Mouse (Mus musculus) kidney, postnatal 0 days (tissue): ENCODE data around the gene Myo1g. TPM values are rescaled to one million over a fixed set of nuclear protein-coding genes. Genes with fewer than 3 reads are reported as not detected.
A peak's percentile ranks its signal among the peaks of the same experiment; 100 is the strongest.

Experiments
- ATAC-seq: fragments of 200-750 bp; cut with Nextera tagmentation; replicated peaks from 2 replicates; pipeline ENCODE4 v1.8.0; 2017; ENCODE audit warnings: low read depth, moderate number of reproducible peaks, moderate TSS enrichment, moderate library complexity; ENCODE audit not compliant: low FRiP score
- DNase-seq: peaks from one replicate; pipeline ENCODE4 v3.0.0-alpha.2; 2016; ENCODE audit warnings: low spot score
- H3K27ac ChIP-seq: fragments of 300-500 bp; sonication (generic); 2 replicates; pipeline ENCODE4 v1.5.1; 2014; ENCODE audit warnings: mild to moderate bottlenecking
- H3K27me3 ChIP-seq: fragments of 300-500 bp; sonication (generic); 2 replicates; pipeline ENCODE4 v1.6.1; 2014; ENCODE audit warnings: low read length, mixed read lengths; ENCODE audit not compliant: insufficient read depth
- H3K36me3 ChIP-seq: fragments of 300-500 bp; sonication (generic); 2 replicates; pipeline ENCODE4 v1.6.1; 2014; ENCODE audit warnings: low read length, mixed read lengths; ENCODE audit not compliant: insufficient read depth
- H3K4me1 ChIP-seq: fragments of 300-500 bp; sonication (generic); replicated peaks from 2 replicates; pipeline ENCODE4 v1.6.1; 2014; ENCODE audit warnings: antibody characterized with exemption, low read length, mixed read lengths; ENCODE audit not compliant: insufficient read depth
- H3K4me2 ChIP-seq: fragments of 300-500 bp; sonication (generic); 2 replicates; pipeline ENCODE4 v1.6.1; 2014; ENCODE audit warnings: mild to moderate bottlenecking, low read length, moderate library complexity, mixed read lengths
- H3K4me3 ChIP-seq: fragments of 300-500 bp; sonication (generic); replicated peaks from 2 replicates; pipeline ENCODE4 v1.5.1; 2014; ENCODE audit warnings: low read depth, low read length
- H3K9ac ChIP-seq: fragments of 300-500 bp; sonication (generic); 2 replicates; pipeline ENCODE4 v1.6.1; 2014; ENCODE audit warnings: low read depth, low read length
- H3K9me3 ChIP-seq: fragments of 300-500 bp; sonication (generic); replicated peaks from 2 replicates; pipeline ENCODE4 v1.6.1; 2016; ENCODE audit warnings: low read length, inconsistent platforms, mixed read lengths
- CTCF ChIP-seq: IDR thresholded peaks from 2 replicates; pipeline ENCODE4 v1.5.1; 2016; ENCODE audit warnings: antibody characterized with exemption, low read depth, mild to moderate bottlenecking, moderate library complexity
- WGBS: fragments of 180-500 bp; shearing (Covaris S2); extraction: QIAGEN DNeasy Blood & Tissue Kit; methylation state at CpG from one replicate; pipeline ENCODE4 v1.1.7; 2014; 5-methylcytosine and 5-hydroxymethylcytosine counted together
- microRNA-seq: library from miRNA; unstranded; fragments of <30 nt; microRNA quantifications from one replicate; pipeline ENCODE4, GENCODE M21; 2016
- polyA plus RNA-seq: library from polyadenylated mRNA; unstranded; fragments of >200 nt; fragmentation: Nextera tagmentation; extraction: Ambion mirVana; gene quantifications from 2 replicates; pipeline ENCODE4 v1.2.1, GENCODE M21; 2015

The Myo1g gene
- polyA plus RNA-seq, 1 experiment from 2014 or later, result 0.42 TPM

GRCm38 (mm10) chr11:6471493-6471892, 49.3 kb downstream of the Myo1g start:
- Histone ChIP-seq H3K36me3 (no peaks in the 10 kb centered on the region), H3K27me3 (no peaks in the 10 kb centered on the region), H3K4me3 (peak overlapping the region; percentile 93), H3K9me3 (no peaks in the 10 kb centered on the region), H3K4me1 (peaks cover 23% of the 10 kb centered on the region), H3K9ac (no peak overlapping the region), H3K4me2 (peak overlapping the region; percentile 82), H3K27ac (no peak overlapping the region)
- WGBS, result 4% methylated on average over 1 of the region's 1 CpGs
- no peak for TF ChIP-seq CTCF
- DNase-seq (peak; percentile 34), ATAC-seq (no peak)

- no peak overlapping the region for H3K9ac ChIP-seq
- DNase-seq (no peak), ATAC-seq (no peak)
- no peak for TF ChIP-seq CTCF
- peaks cover 23% of the 10 kb centered on the region for H3K4me1 ChIP-seq
- 38% methylated on average over 2 of the region's 2 CpGs for WGBS
- peak overlapping the region; percentile 82 for H3K4me2 ChIP-seq
- no peaks in the 10 kb centered on the region for H3K9me3 ChIP-seq
- H3K36me3 ChIP-seq, result no peaks in the 10 kb centered on the region
- no peak overlapping the region for H3K27ac ChIP-seq
- peak overlapping the region; percentile 14; the same call in 1 of the 2 replicates for H3K4me3 ChIP-seq
- no peaks in the 10 kb centered on the region for H3K27me3 ChIP-seq
Measured at GRCm38 (mm10) chr11:6471054-6471453, 49.7 kb downstream of the Myo1g start.

- WGBS, result 74% methylated on average over 2 of the region's 2 CpGs
- Histone ChIP-seq H3K4me2 (0 out of 2 replicates have a peak overlapping the region, but pooled peaks have one; percentile 13), H3K36me3 (0 out of 2 replicates have a peak, but pooled peaks cover 4% of the 10 kb centered on the region), H3K4me1 (peaks cover 16% of the 10 kb centered on the region), H3K27me3 (no peaks in the 10 kb centered on the region), H3K9me3 (no peaks in the 10 kb centered on the region), H3K4me3 (no peak overlapping the region), H3K27ac (no peak overlapping the region), H3K9ac (no peak overlapping the region)
- TF ChIP-seq CTCF, result no peak
- no peak for ATAC-seq
- DNase-seq, result no peak
Measured at GRCm38 (mm10) chr11:6468541-6468940, 52.2 kb downstream of the Myo1g start.

- no peak overlapping the region for H3K27ac ChIP-seq
- H3K9me3 ChIP-seq, result no peaks in the 10 kb centered on the region
- H3K36me3 ChIP-seq, result 0 out of 2 replicates have a peak, but pooled peaks cover 4% of the 10 kb centered on the region
- ATAC-seq (0 out of 2 replicates have a peak, but pooled peaks have one; percentile 17), DNase-seq (peak; percentile 92)
- H3K4me2 ChIP-seq, result no peak overlapping the region
- H3K4me3 ChIP-seq, result no peak overlapping the region
- H3K27me3 ChIP-seq, result no peaks in the 10 kb centered on the region
- WGBS, result 34% methylated on average over 4 of the region's 4 CpGs
- TF ChIP-seq CTCF, result peak; percentile 78
- no peak overlapping the region for H3K9ac ChIP-seq
- peaks cover 4% of the 10 kb centered on the region; the same call in 1 of the 2 replicates for H3K4me1 ChIP-seq
Measured at GRCm38 (mm10) chr11:6465122-6465521, 55.6 kb downstream of the Myo1g start.

- ATAC-seq (no peak), DNase-seq (no peak)
- TF ChIP-seq CTCF, result no peak
- H3K4me2 ChIP-seq, result no peak overlapping the region
- H3K27ac ChIP-seq, result no peak overlapping the region
- no peak overlapping the region for H3K9ac ChIP-seq
- no peak overlapping the region for H3K4me3 ChIP-seq
- no peaks in the 10 kb centered on the region for H3K9me3 ChIP-seq
- H3K36me3 ChIP-seq, result 0 out of 2 replicates have a peak, but pooled peaks cover 4% of the 10 kb centered on the region
- H3K4me1 ChIP-seq, result no peaks in the 10 kb centered on the region
- WGBS, result 93% methylated on average over 6 of the region's 6 CpGs
- H3K27me3 ChIP-seq, result no peaks in the 10 kb centered on the region
Measured at GRCm38 (mm10) chr11:6463159-6463837, 57.5 kb downstream of the Myo1g start.

Small RNA genes within 50 kb of the gene (microRNA-seq; reads per million reads assigned to microRNA genes)
- not detected for gene Gm22123

Other genes with a start within 250 kb of the Myo1g start
- 163 and 168 TPM in 2 replicates for gene Tmed4, start 246.1 kb downstream of the Myo1g start, polyA plus RNA-seq
- gene Ogdh, start 229.3 kb downstream of the Myo1g start, polyA plus RNA-seq, result 125 and 138 TPM in 2 replicates
- 9.9 TPM in 2 replicates for gene Zmiz2, start 131.9 kb downstream of the Myo1g start, polyA plus RNA-seq
- gene Ppia, start 105.5 kb downstream of the Myo1g start, polyA plus RNA-seq, result 5,621 and 5,791 TPM in 2 replicates
- gene H2afv, start 76.5 kb downstream of the Myo1g start, polyA plus RNA-seq, result 441 and 458 TPM in 2 replicates
- gene Purb, start 45.0 kb downstream of the Myo1g start, polyA plus RNA-seq, result 24.5 and 26.4 TPM in 2 replicates
- 63.8 and 66.5 TPM in 2 replicates for gene Ccm2, start 25.9 kb upstream of the Myo1g start, polyA plus RNA-seq
- 1.1 TPM in 2 replicates for gene Nacad, start 85.1 kb upstream of the Myo1g start, polyA plus RNA-seq
- 32.2 and 34.5 TPM in 2 replicates for gene Tbrg4, start 105.1 kb upstream of the Myo1g start, polyA plus RNA-seq
- gene Wap, start 117.7 kb upstream of the Myo1g start, polyA plus RNA-seq, result not detected in 2 replicates
- 25.0 and 26.5 TPM in 2 replicates for gene Ramp3, start 137.6 kb upstream of the Myo1g start, polyA plus RNA-seq